Mouse (Mus musculus) c-Kit-positive CD71-positive TER-119-negative erythroid progenitor cells, embryonic 14.5 days (primary cell): ENCODE measurements around the gene Nsun7.
"Not testable (repeated sequence)": the region's sequence is repeated elsewhere in the genome, so short reads cannot be mapped to it uniquely, and the experiment has no call there.

ENCODE experiments used
- DNase-seq: peaks from one replicate; pipeline ENCODE4 v3.0.0-alpha.2; 2013; ENCODE audit warnings: low read depth

Gene Nsun7

DNA sequence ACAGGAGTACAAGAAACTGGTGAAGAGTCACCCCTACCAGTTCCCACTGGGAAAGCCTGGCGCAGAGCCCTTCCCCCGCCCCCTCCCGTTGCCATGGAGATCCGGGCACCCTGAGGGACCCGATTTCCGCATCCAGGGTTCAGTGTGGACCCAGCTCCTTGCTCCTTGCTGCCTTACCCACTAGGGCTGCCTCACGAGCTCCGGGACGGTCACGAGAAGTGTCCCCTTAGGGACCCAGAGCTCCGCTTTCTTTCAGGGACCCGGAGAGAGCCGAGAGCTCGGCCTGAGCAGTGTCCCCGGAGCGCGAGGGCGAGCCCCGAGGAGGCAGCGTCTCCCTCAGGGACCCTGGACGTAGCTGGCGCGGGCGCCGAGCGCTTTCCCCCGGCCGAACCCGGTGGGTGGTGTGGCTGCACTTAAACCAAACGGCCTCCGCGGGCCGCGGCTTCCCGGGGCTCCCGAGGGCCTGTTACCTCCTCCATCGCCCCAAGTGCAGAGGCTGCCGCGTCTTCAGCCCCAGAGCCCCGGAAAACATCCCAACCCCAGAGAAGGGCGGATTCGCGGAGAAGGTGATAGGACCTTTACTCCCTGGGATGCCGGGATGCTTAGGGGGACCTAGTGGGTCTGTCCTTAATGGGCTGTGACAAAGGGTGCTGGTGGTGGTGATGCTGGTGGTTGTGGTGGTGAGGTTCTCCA is at the start of gene Nsun7:
Gene Nsun7, plus strand, starts transcription at position 142 of the 693 bp plus-strand sequence.
- no peak for DNase-seq

- no peak for DNase-seq
Observed at GRCm38 (mm10) chr5:66214395-66214935, 45.2 kb upstream of the Nsun7 start.

DNA sequence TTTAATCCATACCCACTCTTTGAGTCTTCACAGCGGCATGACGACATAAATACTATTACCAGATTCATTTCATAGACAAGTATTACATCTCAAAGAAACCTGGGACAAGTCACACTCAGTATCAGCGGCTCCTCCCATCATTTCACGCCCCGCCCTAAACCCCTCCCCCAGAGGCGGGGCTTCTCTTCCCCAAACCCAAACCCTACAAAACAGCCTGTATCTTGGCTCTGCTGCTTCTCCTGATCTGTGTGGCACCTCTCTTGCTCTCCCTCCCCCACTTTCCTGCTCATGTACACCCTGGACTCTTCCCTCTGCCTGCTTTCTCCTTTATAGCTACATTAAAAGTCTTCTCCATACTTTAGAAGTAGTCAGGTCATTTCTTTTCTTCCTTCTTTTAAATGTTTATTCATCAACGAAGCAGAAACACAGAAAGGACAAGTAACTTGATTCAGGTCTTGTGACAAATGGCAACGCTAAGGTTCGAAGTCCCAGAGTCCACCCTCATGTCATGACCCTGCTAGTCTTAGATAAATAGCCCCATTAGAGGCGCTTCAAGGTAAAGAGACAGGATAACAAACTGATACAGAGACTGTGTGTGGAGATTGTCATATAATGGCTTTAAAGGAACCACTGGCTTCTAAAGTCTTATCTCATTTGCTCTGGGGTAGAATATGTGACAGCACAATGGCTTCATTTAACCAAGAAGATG is 44.0 kb upstream of the Nsun7 start:
- DNase-seq: peak; percentile 29

GRCm38 (mm10) chr5:66219692-66220091 is 40.0 kb upstream of the Nsun7 start:
- DNase-seq: no peak

GRCm38 (mm10) chr5:66220620-66221019 is 39.1 kb upstream of the Nsun7 start:
- DNase-seq: no peak

GRCm38 (mm10) chr5:66222916-66223315 is 36.8 kb upstream of the Nsun7 start:
- DNase-seq: no peak

- no peak for DNase-seq
Observed at GRCm38 (mm10) chr5:66226526-66226925, 33.2 kb upstream of the Nsun7 start.

- no peak for DNase-seq
Observed at GRCm38 (mm10) chr5:66231660-66232269, 27.9 kb upstream of the Nsun7 start.

- DNase-seq: no peak
Observed at GRCm38 (mm10) chr5:66232456-66232855, 27.2 kb upstream of the Nsun7 start.

- no peak for DNase-seq
Observed at GRCm38 (mm10) chr5:66241894-66242293, 17.8 kb upstream of the Nsun7 start.

GRCm38 (mm10) chr5:66243467-66243866 is 16.2 kb upstream of the Nsun7 start:
- DNase-seq: no peak

GRCm38 (mm10) chr5:66244043-66244660 is 15.5 kb upstream of the Nsun7 start:
- DNase-seq: no peak

- no peak for DNase-seq
Observed at GRCm38 (mm10) chr5:66245958-66246497, 13.7 kb upstream of the Nsun7 start.

- DNase-seq: no peak
Observed at GRCm38 (mm10) chr5:66253219-66253618, 6.5 kb upstream of the Nsun7 start.

DNA sequence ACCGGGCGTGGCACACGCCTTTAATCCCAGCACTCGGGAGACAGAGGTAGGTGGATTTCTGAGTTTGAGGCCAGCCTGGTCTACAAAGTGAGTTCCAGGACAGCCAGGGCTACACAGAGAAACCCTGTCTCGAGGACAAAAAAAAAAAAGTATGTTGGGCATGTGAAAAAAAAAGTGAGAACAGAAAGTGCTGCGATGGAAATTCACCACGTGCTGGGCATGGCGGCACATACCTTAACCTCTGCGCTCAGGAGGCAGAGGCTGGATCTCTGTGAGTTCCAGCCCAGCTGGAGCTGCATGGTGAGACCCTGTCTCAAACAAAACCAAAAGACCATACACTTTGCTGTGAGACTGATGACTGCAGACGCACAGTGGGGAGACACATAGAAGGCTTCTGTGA is 4.7 kb upstream of the Nsun7 start:
- no peak for DNase-seq

DNA sequence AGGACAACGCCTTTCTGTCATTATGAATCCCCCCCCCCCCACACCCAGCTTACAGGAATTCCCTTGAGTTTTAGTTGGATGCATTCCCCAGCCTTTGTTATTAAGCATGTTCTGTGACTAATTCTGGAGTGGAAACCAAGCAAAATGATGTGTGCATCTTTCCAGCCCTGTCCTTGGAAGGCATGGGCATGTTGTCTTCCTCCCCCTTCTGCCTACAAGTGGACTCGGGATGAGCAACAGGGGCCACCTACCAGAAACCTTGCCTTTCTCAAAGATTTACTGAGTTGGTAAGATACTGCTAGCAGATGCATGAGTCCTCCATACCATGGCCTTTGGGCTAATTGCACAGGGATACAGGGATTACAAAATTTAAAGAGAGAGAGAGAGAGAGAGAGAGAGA is 697 bp upstream of the Nsun7 start:
- no peak for DNase-seq

- DNase-seq: not testable (repeated sequence)
Observed at GRCm38 (mm10) chr5:66259431-66259755, 304 bp upstream of the Nsun7 start.

DNA sequence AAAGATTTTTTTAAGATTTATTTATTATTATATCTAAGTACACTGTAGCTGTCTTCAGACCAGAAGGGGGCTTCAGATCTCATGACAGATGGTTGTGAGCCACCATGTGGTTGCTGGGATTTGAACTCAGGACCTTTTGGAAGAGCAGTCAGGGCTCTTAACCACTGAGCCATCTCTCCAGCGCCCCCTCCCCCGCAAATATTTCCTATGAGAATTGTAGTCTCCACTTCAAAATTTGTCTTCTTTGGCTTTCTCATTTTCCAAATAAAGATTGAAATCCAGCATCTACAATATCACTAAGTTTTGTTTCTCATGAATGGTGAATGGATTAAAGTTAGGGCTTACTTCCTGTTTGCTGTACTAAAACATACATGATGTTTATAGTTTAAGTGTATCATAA is 2.8 kb downstream of the Nsun7 start:
- no peak for DNase-seq

- DNase-seq: peak; percentile 5
Observed at GRCm38 (mm10) chr5:66263398-66263797, 3.7 kb downstream of the Nsun7 start.

DNA sequence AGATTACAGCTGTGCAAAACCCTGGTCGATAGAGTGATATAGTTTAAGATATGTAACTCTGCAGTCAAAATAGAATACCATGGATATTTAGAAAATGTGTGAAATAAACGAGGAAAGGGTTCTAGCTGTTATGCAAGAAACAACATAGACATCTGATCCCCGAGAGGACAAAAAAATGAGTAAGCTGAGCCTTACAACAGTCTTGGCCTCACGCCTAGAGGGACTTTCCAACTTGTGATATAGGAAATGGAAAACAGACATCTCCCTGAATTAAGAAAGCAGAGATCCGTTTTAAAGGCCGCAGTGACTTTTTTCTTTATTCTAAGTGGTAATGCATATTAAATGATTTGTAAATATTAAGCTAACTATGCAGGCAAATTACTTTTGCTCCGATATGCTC is 9.9 kb downstream of the Nsun7 start:
- DNase-seq: no peak

DNA sequence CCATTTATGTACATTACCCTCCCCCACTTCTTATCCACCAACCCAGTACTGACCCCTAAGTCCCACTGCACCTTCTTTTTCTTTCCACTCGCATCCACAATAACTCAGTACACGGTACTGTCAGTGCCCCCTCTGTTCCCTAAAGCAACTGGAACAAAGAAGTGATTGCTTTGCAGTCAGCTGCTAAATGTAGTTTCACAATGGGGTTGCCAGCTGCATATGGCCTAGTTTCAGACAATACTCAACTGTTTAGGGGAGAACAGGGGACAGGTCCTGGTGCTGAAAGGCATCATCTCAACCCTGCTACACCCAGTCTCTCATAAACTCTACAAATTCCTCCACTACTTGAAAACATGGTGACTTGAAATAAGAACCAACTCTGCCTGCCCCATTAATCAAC is 11.4 kb downstream of the Nsun7 start:
- DNase-seq: no peak

DNA sequence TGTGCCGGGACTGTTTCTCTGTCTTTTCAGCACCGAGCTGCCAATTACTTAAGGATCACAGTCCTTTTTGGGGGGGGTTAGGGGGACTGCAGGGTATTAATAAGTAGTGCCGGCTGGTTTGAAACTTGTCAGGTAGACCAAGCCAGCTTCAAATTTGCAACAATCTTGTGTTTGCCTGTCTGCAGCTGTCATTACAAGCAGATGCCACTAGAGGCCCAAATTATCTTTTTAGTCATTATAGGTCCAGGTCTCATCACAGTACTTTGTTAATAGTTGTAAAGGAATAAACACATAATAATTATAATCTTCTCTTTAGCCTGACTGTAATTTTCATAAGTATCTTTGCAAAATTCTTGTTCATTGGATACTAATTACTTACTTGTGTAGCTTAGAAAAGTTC is 14.7 kb downstream of the Nsun7 start:
- DNase-seq: no peak
